Mouse (Mus musculus) splenic B cell, adult 2 months (primary cell): ENCODE measurements around the gene Cbfa2t3.

Experiments used
- DNase-seq: peaks from one replicate; pipeline ENCODE4 v3.0.0-alpha.2; 2011; ENCODE audit warnings: low read depth, low spot score
- H3K27me3 ChIP-seq: 2 replicates; pipeline ENCODE4 v1.6.1; 2012; ENCODE audit warnings: mild to moderate bottlenecking, low read length, moderate library complexity, mixed read lengths; ENCODE audit not compliant: control insufficient read depth, poor library complexity, insufficient read depth, severe bottlenecking
- H3K36me3 ChIP-seq: 2 replicates; pipeline ENCODE4 v1.6.1; 2012; ENCODE audit warnings: mild to moderate bottlenecking, low read length, moderate library complexity, mixed read lengths; ENCODE audit not compliant: control insufficient read depth, poor library complexity, insufficient read depth, severe bottlenecking

Cbfa2t3 gene

DNA sequence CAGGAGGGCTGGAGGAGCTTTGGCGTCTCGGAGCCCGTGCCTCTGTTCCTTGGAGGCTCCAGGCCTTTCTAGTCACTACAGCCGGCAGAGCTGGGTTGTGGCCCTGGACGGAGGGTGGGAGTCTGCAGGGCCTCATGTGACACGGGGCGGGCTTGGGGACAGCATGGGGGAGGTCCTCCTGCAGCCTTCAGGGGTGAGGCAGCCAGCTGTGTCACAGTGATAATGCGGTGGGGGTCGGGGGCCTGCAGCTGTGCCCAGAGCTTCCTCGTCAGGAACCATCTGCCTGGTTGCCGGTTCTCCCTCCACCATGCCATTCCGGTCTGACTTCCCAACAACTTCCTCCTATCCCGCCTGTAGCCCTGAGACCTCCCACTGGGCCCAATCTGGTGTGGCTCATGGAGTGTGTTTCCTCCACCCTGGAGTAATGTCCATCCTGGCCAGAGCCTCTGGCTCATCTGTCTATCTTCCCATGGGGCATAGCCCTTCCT is at the start of gene Cbfa2t3:
Gene Cbfa2t3, minus strand, starts transcription at position 105 of the 488 bp plus-strand sequence.
- H3K36me3 ChIP-seq = no peaks in the 10 kb centered on the region
- H3K27me3 ChIP-seq = no peaks in the 10 kb centered on the region
- DNase-seq = peak; percentile 50

DNA sequence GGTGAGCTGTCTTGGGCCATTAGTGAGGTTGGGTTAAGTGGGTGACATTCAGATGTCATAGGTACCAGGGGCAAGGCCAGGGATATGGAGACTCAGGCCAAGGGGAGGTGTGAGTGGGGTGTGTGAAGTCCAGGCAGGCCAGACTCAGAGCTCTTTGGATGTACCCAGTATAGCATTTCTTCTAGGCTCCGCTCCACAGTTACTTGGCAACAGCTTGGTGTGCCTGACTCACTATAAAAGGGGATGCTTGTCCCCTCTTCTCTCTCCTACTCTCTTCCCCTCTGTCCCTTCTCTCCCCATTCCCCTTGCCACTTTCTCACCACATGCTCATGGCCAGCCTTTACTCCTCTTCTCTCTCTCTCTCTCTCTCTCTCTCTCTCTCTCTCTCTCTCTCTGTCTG is 48.9 kb upstream of the Cbfa2t3 start:
- Histone ChIP-seq H3K27me3 (no peaks in the 10 kb centered on the region), H3K36me3 (no peaks in the 10 kb centered on the region)
- no peak for DNase-seq

DNA sequence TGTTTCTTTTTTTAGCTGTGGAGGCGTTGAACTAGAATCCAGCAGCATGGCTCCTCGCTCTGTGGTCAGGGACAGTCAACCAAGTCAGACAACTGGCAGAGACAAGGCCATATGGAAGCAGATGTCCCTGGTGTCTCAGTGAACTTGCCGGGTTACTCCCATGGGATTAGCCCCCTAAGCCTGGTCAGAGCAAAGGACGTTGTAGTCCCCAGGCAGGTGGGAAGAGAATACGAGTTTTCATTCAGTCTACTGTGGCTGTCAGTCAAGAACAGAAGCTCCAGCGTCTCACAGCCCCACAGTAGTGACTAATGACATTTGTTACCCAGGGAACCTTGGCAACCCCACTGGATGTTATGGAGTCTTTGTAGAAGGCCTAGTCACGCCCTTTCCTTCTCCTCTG is 47.5 kb upstream of the Cbfa2t3 start:
- no peak for DNase-seq
- H3K36me3 ChIP-seq = no peaks in the 10 kb centered on the region

DNA sequence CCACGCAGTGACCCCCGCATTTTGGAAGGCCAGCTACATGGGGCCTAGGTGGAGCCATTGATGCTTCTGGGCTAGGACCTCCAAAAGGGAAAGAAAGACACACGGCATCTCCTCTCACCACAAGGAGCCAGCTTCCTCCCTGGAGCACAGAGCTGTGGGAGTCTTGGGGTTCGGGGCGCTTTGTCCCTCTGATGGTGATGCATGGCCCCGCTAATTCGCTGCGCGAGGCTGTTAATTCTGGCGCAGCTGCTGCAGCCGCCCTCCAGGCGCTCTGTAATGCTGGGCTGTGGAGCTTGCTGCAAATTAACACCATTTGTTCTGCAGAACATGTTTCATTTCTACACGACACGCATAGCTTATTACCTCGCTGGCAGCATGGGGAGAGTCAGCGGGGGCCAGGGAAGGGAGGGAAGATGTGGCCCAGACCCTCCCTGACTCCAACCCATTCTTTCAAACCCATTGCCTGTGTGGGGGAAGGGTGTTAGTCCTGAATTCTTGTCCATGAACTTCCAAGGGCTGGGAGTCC is 46.9 kb upstream of the Cbfa2t3 start:
- no peak for DNase-seq
- H3K27me3 ChIP-seq = no peaks in the 10 kb centered on the region
- no peaks in the 10 kb centered on the region for H3K36me3 ChIP-seq

More for the DNA sequence above, 47.5 kb upstream of the Cbfa2t3 start:
- H3K27me3 ChIP-seq = no peaks in the 10 kb centered on the region

DNA sequence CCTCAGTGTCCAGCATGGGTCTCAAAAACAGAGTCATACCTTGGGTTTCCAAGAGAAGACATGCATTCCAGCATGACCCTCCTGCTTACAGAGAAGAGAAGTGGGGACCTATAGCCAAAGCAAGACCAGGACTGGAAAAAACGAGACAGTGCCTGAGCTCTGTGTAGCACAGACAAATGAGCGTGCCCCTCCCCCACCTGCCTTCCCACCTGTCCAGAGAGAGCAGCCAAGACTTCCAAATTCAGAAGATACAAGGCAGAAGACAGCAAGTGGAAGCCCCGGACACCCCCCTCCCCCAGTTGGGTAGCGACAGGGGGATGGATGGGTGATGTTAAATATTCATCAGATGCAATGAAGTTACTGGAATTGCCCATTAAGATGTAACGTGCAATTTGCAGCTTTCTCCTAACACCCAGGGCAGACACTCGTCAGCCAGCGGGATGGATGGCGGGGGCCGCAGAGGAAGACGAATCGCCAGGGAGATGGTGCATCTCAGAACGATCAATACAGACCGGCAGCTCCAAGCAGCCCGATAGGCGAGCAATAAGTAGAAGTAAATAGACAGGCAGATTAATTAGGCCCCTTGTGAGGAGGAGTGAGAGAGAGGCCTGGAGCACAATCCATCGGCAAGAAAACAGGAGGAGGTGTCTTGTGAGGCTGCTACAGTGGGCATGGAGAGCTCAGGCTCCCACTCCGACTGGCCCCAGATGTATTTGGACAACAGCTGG is 46.3 kb upstream of the Cbfa2t3 start:
- Histone ChIP-seq H3K27me3 (no peaks in the 10 kb centered on the region), H3K36me3 (no peaks in the 10 kb centered on the region)
- no peak for DNase-seq

DNA sequence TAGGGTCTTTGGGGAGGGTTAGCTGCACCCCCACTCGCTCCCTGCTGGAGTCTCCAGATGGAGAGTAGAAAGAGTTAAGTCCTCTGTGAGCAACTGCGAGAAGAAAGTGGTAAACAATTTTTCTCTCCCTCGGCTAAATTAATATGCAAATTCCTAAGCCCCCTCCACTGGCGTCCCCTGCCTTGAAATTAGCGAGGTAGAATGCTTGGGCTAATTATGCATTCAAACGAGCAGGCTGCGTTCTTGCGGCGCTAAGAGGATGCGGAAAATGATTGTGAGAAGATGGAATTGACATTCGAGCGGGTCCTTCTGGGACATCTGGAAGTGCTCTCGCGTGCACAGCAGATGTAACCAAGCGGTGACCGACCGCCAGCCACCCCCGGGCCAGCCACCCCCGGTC is 43.6 kb upstream of the Cbfa2t3 start:
- DNase-seq = no peak
- H3K36me3 ChIP-seq = no peaks in the 10 kb centered on the region
- no peaks in the 10 kb centered on the region for H3K27me3 ChIP-seq

DNA sequence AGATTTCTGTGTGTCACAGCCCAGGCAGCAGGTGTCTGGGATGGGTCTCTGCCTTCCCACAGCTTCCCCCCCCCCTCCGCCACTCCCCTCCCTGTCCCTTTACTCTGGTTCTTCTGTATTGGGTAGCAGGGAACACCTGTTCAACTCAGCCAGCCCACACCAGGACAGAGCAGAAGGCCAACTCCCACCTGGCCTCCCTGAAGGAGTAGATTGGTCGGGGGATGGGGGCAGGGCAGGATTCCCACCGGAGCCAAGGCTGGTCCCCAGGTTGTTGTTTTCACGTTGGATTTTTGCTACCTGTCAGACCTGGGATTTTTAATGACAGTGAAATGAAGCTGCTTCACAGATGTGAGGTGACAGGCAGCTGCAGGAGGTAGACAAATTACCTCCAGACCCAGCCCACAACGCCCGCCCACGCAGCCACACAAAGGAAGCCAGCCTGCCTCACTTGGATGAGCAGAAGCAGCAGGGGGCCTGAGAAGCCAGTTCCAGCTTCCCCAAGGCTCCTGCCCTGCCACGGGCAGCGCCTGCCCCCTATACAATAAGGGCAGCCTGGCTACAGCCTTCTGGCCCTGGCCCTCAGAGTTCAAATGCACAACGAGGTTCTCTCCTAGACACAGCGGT is 40.3 kb upstream of the Cbfa2t3 start:
- Histone ChIP-seq H3K27me3 (no peaks in the 10 kb centered on the region), H3K36me3 (no peaks in the 10 kb centered on the region)
- DNase-seq = peak; percentile 90

DNA sequence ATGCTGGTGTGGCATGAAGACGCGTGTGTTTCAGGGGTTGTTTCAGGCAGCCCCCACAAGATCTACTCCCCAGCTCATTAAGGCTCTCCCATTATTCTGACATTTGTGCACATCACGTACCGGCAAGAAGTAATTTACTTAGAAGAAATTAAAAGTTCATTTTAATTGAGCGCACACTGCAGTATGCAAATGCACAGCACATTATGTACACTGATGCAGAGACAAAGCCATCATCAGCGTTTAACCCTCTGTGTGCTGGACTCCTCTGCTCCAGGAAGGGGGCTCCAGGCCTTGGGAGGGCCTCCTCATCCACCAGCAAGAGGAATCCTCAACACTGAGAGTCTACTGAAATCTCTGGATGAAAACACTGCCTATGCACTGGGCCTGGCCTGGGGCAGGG is 39.0 kb upstream of the Cbfa2t3 start:
- H3K36me3 ChIP-seq = no peaks in the 10 kb centered on the region
- DNase-seq = no peak
- H3K27me3 ChIP-seq = no peaks in the 10 kb centered on the region

DNA sequence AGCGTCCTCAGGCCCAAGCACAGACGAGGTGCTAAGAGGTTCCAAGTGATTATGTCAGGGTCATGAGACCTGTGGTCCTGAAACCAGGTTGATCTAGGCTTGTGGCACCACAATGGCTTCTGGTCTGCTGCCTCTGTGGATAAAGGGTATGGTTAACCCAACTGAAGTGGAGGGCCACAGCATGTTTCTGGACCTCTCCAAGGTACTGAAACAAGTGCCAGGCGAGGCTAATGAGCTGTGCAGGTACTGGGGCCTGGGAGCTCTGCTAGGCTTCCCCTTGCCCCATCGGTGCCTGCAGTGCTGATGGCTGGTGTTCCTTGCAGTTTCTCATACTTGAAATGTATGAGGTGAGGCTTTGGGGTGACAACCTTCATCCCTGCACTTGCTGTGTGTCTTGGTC is 38.2 kb upstream of the Cbfa2t3 start:
- DNase-seq = peak; percentile 63
- no peaks in the 10 kb centered on the region for H3K36me3 ChIP-seq
- H3K27me3 ChIP-seq = no peaks in the 10 kb centered on the region

DNA sequence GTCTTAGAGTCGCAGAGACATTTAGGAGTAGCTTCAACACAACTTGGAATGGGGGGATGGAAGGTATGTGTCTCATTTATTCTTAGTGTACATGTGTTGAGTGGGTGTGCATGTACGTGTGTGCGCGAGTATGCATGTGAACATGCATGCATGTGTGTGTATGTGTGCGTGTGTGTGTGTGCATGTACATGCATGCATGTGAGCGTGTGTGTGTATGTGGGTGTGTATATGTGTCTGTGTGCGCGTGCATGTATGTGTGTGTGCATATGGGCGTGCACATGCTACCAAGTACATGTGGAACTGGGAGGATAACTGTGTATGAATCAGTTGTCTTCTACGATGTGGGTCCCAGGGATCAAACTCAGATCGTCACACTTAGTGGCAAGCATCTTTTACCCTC is 37.7 kb upstream of the Cbfa2t3 start:
- no peaks in the 10 kb centered on the region for H3K36me3 ChIP-seq
- H3K27me3 ChIP-seq = no peaks in the 10 kb centered on the region
- no peak for DNase-seq

DNA sequence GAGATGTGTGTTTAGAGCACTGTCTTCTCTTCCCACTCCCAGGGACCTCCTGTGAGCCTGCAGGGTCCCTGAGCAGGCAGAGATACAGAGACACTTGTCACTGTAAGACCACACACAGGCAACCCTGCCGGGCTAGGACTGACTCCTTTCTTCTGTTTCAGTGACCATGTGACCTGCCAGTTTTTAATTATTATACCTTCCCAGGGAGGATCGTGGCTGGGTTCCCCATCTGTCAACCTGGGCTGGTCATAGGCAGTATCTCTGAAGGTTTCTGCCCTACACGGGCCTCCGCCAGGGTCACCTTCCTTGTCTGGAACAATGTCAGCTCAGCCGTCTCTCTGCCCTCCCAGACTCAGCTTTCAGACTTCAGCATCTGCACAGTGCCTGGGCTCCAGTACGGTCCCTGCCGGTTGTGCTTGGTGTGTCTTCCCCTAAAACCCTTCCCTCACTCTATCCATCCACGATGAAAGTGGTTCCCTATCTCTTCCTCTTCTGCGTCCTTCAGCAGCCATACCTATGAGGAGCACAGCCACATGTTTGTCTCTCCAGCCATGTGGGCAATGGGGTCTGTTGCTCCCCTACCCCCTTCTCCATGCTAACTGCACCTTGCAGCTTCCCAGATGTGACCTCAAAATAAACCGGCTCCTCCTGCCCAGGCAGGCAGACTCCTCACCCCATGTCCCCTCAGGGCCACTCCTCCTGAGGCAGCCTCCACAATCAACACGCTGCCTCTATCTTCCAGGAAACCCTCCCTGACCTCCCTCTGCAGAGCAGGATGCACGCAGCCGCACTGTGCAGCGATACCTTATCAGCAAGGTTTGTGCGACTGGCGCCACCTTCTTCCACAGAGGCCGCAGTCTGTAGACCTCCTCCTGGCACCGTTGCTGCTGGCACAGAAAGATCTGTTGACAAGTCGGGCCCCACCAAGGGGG is 36.9 kb upstream of the Cbfa2t3 start:
- no peaks in the 10 kb centered on the region for H3K27me3 ChIP-seq
- no peaks in the 10 kb centered on the region for H3K36me3 ChIP-seq
- no peak for DNase-seq

DNA sequence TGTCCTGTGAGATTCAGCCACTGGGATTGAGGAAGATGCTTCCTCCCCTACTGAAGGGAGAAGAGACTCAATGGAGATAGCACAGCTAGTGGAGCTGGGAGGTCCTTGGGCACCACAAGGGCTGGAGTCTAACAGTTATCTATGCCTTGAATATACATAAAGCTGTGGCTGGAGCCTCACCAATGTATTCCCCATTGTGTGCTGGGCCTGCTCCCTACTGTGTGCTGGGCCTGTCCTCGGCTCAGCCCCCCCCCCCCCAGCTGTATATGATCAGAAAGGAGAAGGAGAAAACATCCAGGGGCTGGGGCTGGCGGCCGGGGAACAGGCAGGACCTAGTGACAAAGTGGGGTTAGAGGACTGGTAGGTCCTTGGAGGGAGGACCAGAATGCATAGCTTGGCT is 36.2 kb upstream of the Cbfa2t3 start:
- DNase-seq = no peak
- no peaks in the 10 kb centered on the region for H3K36me3 ChIP-seq
- H3K27me3 ChIP-seq = no peaks in the 10 kb centered on the region

DNA sequence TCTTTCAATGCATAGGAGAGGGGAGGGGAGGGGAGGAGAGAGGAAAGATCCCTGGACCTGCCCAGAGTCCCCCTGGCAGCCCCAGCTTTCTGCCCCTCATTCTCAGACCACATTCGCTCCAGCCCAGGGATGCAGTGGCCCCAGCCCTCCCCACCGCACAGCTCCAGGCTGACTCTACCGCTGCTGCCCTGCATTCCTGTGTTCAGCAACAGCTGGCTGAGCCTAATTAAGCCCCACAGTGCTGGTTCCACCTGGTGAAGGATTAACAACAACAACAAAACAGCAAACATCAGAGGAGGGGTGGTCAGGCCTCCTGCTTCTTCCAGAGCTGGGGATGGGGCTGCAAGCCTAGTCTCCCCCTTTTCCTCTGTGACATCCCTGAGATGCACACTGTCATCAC is 29.7 kb upstream of the Cbfa2t3 start:
- DNase-seq = no peak

DNA sequence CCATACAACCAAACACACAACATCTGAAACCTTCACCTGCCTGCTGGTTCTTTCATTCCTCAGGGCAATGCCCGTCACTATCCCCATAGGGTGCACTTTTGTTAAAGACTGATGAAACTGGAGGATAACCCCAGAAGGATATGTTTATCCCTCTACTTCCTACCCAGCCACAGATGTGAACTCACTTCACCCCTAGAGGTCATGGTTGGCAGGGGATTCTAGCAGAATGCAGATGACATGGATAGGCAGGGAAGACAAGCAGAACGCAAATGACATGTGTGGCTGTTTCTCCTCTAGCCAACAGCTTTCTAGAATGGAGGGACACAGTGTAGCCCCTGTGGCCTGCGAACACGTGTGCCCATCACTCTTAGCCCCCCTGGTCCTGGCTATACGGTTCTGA is 28.5 kb upstream of the Cbfa2t3 start:
- Histone ChIP-seq H3K36me3 (no peaks in the 10 kb centered on the region), H3K27me3 (no peaks in the 10 kb centered on the region)
- DNase-seq = no peak

More for the DNA sequence above, 29.7 kb upstream of the Cbfa2t3 start:
- Histone ChIP-seq H3K36me3 (no peaks in the 10 kb centered on the region), H3K27me3 (no peaks in the 10 kb centered on the region)
